Mouse (Mus musculus): ENCODE measurements around the gene Smoc1. TPM values are rescaled to one million over a fixed set of nuclear protein-coding genes. Genes with fewer than 3 reads are reported as not detected.

Gene Smoc1
- polyA plus RNA-seq, 1 experiment from 2014 or later: 8.6 TPM

DNA sequence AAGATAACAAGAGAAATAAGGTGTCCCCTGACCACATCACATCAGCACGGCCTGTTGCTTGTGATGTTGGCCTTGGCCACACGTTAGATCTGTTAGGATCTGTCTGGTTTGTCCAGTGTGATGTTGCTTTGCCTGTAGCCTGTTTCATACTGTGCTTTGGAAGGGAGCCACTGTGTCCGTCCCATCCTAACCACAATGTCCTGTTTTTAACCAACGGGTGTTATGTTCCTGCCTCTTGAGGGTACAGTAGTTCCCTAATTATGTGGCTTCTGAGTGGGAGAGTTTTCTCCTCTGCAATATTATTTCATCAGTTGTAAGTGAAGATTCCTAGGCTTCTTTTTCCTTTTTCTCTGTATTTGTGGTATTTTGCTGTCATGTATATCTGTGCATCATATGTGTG, 31.3 kb upstream of the Smoc1 start:
- Histone ChIP-seq H3K27ac (ENCODE audit: low read length) (no peak overlapping the region), H3K9ac (ENCODE audit: low read length) (no peak overlapping the region), H3K4me2 (ENCODE audit: low read depth, low read length) (no peak overlapping the region), H3K4me3 (ENCODE audit: low read length) (no peak overlapping the region), H3K27me3 (ENCODE audit: control insufficient read depth, insufficient read depth, low read length) (peaks cover 19% of the 10 kb centered on the region), H3K4me1 (ENCODE audit: control insufficient read depth, insufficient read depth, low read length) (no peaks in the 10 kb centered on the region), H3K36me3 (ENCODE audit: control insufficient read depth, insufficient read depth) (no peaks in the 10 kb centered on the region), H3K9me3 (replicated peaks; ENCODE audit: control insufficient read depth, low read length) (peaks cover 5% of the 10 kb centered on the region; the same call in 1 of the 2 replicates)
- WGBS: 74% methylated on average over 4 of the region's 4 CpGs
- ATAC-seq (replicated peaks; ENCODE audit: extremely low read depth, insufficient read depth, low FRiP score): no peak

DNA sequence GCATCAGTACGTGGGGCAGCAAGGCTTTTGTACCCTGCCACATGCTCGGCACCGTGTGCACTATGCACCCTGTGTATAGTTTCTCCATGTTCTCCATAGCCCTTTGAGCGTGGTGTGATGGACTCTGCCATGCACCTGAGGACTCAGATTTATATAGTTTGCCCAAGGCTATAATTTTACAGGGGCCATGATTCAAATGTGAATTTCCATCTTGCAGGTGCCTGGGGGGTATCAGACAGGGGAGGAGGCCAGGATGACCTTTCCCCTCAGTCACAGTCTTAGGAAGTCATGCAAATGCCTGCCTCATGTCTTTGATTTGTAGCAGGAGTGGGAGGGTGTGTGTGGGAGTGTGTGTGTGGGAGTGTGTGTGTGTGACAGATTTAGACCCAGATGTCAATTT, 29.0 kb upstream of the Smoc1 start:
- 82% methylated on average over 4 of the region's 4 CpGs for WGBS
- no peak overlapping the region for H3K4me2 ChIP-seq (ENCODE audit: low read depth, low read length)

DNA sequence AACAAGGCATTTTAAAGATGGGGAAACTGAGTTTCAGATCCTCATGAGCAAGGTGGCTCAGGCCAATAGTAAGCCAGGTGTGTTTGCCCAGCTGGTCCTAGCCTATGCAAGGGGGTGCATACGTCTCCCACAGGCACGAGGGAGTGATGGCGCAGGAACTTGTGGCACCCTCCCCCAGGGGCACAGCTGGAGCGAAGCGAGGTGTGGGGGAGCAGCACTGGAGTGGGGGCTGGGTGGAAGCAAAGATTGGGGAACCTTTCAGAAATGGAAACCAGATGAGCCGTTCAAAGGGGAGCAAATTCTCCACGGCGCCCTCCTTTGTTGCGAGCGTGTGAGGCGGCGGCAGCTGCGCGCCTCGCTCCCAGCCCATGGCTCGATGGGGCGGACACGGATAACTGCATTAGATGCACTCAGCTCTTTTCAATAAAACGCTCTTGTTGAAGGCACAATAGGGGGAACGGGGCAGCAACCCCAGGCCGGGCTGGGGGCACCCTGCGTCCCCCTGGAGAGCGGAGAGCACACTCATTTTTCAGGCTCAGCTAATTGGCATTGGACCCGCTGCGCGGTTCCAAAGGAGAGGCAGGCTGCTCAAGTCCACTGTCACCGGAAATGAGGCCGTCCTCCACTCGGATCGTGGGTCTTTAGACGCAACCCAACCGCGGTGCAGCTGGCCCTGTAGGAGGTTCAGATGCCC, 27.9 kb upstream of the Smoc1 start:
- peaks cover 5% of the 10 kb centered on the region; the same call in 1 of the 2 replicates for H3K9me3 ChIP-seq (replicated peaks; ENCODE audit: control insufficient read depth, low read length)
- H3K4me1 ChIP-seq (ENCODE audit: control insufficient read depth, insufficient read depth, low read length): no peaks in the 10 kb centered on the region
- no peak overlapping the region for H3K9ac ChIP-seq (ENCODE audit: low read length)
- no peak for ATAC-seq (replicated peaks; ENCODE audit: extremely low read depth, insufficient read depth, low FRiP score)
- 0 out of 2 replicates have a peak overlapping the region, but pooled peaks have one; percentile 2 for H3K4me3 ChIP-seq (ENCODE audit: low read length)
- 6% methylated on average over 33 of the region's 33 CpGs for WGBS
- H3K27ac ChIP-seq (ENCODE audit: low read length): no peak overlapping the region
- peak overlapping the region; percentile 19 for H3K4me2 ChIP-seq (ENCODE audit: low read depth, low read length)
- H3K27me3 ChIP-seq (ENCODE audit: control insufficient read depth, insufficient read depth, low read length): peaks cover 21% of the 10 kb centered on the region
- no peaks in the 10 kb centered on the region for H3K36me3 ChIP-seq (ENCODE audit: control insufficient read depth, insufficient read depth)

More for the DNA sequence above, 29.0 kb upstream of the Smoc1 start:
- peaks cover 21% of the 10 kb centered on the region for H3K27me3 ChIP-seq (ENCODE audit: control insufficient read depth, insufficient read depth, low read length)
- H3K9ac ChIP-seq (ENCODE audit: low read length): no peak overlapping the region
- H3K4me1 ChIP-seq (ENCODE audit: control insufficient read depth, insufficient read depth, low read length): no peaks in the 10 kb centered on the region
- H3K9me3 ChIP-seq (replicated peaks; ENCODE audit: control insufficient read depth, low read length): peaks cover 5% of the 10 kb centered on the region; the same call in 1 of the 2 replicates
- no peak for ATAC-seq (replicated peaks; ENCODE audit: extremely low read depth, insufficient read depth, low FRiP score)
- no peaks in the 10 kb centered on the region for H3K36me3 ChIP-seq (ENCODE audit: control insufficient read depth, insufficient read depth)
- no peak overlapping the region for H3K4me3 ChIP-seq (ENCODE audit: low read length)
- H3K27ac ChIP-seq (ENCODE audit: low read length): no peak overlapping the region

DNA sequence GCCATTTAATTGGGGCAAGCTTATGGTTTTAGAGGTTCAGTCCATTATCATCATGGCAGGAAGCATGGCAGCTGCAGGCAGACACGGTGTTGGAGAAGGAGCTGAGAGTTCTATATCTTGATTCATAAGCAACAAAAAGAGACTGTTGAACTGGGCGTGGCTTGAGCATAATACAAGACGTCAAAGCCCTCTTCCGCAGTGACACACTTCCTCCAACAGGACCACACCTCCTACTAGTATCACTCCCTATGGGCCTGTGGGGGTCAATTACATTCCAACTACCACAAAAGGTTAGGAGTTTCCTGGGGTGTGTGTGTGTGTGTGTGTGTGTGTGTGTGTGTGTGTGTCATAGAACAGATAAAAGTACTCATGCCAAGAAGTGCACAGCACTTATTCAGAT, 25.7 kb upstream of the Smoc1 start:
- H3K36me3 ChIP-seq (ENCODE audit: control insufficient read depth, insufficient read depth): no peaks in the 10 kb centered on the region
- H3K4me1 ChIP-seq (ENCODE audit: control insufficient read depth, insufficient read depth, low read length): no peaks in the 10 kb centered on the region
- WGBS: 66% methylated on average over 4 of the region's 4 CpGs
- no peaks in the 10 kb centered on the region for H3K9me3 ChIP-seq (replicated peaks; ENCODE audit: control insufficient read depth, low read length)
- no peak for ATAC-seq (replicated peaks; ENCODE audit: extremely low read depth, insufficient read depth, low FRiP score)
- H3K27ac ChIP-seq (ENCODE audit: low read length): no peak overlapping the region
- H3K9ac ChIP-seq (ENCODE audit: low read length): no peak overlapping the region
- no peak overlapping the region for H3K4me2 ChIP-seq (ENCODE audit: low read depth, low read length)
- no peak overlapping the region for H3K4me3 ChIP-seq (ENCODE audit: low read length)
- peaks cover 21% of the 10 kb centered on the region for H3K27me3 ChIP-seq (ENCODE audit: control insufficient read depth, insufficient read depth, low read length)

DNA sequence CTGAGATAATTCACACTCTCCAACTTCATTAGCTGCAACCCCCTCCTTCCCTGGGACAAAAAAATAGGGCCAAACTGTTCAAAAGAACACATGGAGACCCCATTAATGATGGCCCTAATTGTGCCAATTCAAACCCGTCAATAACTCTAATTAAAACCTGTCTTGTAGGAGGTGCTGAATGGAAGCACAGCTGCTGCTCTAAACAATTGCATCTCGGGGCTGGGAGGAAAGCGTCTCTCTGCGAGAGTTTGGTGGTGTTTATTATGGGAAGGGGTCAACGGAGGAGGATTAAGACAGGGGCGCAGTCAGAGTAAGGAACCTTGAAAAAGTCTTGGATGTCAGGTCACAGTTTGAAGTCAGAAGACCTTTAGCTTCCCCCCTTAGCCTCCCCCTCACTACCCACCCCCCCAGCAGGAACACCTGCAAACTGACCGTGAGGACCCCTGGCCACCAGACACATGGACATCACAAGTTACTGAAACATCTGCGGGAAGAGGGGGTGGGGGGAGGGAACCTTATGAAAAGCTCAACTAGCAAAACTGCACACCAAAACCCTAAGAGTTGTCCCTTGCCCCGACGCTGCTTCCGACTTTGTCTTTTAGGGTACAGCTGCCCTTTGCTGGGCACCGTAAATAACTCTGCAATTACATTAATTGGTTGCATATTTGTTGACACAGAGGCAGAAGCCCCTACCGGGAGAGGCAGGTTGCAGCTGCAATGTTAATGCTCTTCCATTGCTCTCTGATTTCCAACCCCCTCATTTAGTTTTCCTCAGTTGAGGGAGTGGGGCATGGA, 23.6 kb upstream of the Smoc1 start:
- 53% methylated on average over 13 of the region's 13 CpGs for WGBS
- no peak overlapping the region for H3K4me2 ChIP-seq (ENCODE audit: low read depth, low read length)
- no peak for ATAC-seq (replicated peaks; ENCODE audit: extremely low read depth, insufficient read depth, low FRiP score)

DNA sequence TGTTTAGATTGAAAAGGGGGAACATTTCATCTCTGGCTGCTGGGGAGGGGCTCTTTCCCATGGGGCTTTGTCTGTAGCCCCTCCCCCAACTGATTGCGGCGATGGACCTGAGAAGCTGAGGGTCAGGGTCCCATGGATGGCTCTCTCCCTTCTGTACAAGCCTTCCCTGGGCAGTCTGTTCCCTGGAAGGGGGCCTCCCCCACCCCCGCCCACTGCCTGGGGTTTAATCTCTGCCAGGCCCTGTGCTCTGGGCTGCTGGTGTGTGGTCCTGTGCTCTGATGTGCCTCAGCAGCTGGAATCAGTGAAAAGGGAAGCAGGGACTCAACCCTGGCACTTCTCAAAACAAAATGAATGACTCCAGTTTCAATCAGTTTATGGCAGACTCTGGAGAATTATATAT, 16.8 kb upstream of the Smoc1 start:
- no peak overlapping the region for H3K27ac ChIP-seq (ENCODE audit: low read length)
- H3K4me2 ChIP-seq (ENCODE audit: low read depth, low read length): no peak overlapping the region
- H3K27me3 ChIP-seq (ENCODE audit: control insufficient read depth, insufficient read depth, low read length): no peaks in the 10 kb centered on the region
- H3K9me3 ChIP-seq (replicated peaks; ENCODE audit: control insufficient read depth, low read length): no peaks in the 10 kb centered on the region
- ATAC-seq (replicated peaks; ENCODE audit: extremely low read depth, insufficient read depth, low FRiP score): no peak
- H3K4me1 ChIP-seq (ENCODE audit: control insufficient read depth, insufficient read depth, low read length): peaks cover 2% of the 10 kb centered on the region
- no peaks in the 10 kb centered on the region for H3K36me3 ChIP-seq (ENCODE audit: control insufficient read depth, insufficient read depth)
- 19% methylated on average over 3 of the region's 3 CpGs for WGBS
- H3K4me3 ChIP-seq (ENCODE audit: low read length): no peak overlapping the region
- H3K9ac ChIP-seq (ENCODE audit: low read length): no peak overlapping the region

More for the DNA sequence above, 23.6 kb upstream of the Smoc1 start:
- no peaks in the 10 kb centered on the region for H3K36me3 ChIP-seq (ENCODE audit: control insufficient read depth, insufficient read depth)
- H3K9ac ChIP-seq (ENCODE audit: low read length): no peak overlapping the region
- no peak overlapping the region for H3K4me3 ChIP-seq (ENCODE audit: low read length)
- no peaks in the 10 kb centered on the region for H3K9me3 ChIP-seq (replicated peaks; ENCODE audit: control insufficient read depth, low read length)
- H3K27me3 ChIP-seq (ENCODE audit: control insufficient read depth, insufficient read depth, low read length): peaks cover 19% of the 10 kb centered on the region
- no peak overlapping the region for H3K27ac ChIP-seq (ENCODE audit: low read length)
- H3K4me1 ChIP-seq (ENCODE audit: control insufficient read depth, insufficient read depth, low read length): no peaks in the 10 kb centered on the region

DNA sequence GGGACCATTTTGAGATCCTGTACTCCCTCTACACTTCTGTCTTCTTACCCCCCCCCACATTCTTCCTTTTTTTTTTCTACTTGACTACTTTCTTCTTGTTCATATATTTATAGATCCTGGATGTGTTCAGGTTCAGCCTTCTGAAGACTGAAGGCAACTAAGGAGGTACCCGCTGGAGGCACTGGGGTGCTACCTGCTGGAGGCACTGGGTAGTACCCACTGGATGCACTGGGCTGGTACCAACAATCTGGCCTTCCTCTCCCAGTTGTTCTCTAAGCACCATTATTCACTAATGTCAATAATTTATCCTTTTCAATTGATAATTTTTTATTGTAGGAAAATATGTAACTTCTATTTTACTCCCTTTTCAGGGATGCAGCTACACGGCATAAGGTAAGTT, 14.6 kb upstream of the Smoc1 start:
- Histone ChIP-seq H3K4me3 (ENCODE audit: low read length) (no peak overlapping the region), H3K27me3 (ENCODE audit: control insufficient read depth, insufficient read depth, low read length) (no peaks in the 10 kb centered on the region), H3K9ac (ENCODE audit: low read length) (no peak overlapping the region), H3K4me1 (ENCODE audit: control insufficient read depth, insufficient read depth, low read length) (peaks cover 2% of the 10 kb centered on the region), H3K36me3 (ENCODE audit: control insufficient read depth, insufficient read depth) (no peaks in the 10 kb centered on the region), H3K9me3 (replicated peaks; ENCODE audit: control insufficient read depth, low read length) (no peaks in the 10 kb centered on the region), H3K4me2 (ENCODE audit: low read depth, low read length) (no peak overlapping the region), H3K27ac (ENCODE audit: low read length) (no peak overlapping the region)
- WGBS: 81% methylated on average over 2 of the region's 2 CpGs
- no peak for ATAC-seq (replicated peaks; ENCODE audit: extremely low read depth, insufficient read depth, low FRiP score)

DNA sequence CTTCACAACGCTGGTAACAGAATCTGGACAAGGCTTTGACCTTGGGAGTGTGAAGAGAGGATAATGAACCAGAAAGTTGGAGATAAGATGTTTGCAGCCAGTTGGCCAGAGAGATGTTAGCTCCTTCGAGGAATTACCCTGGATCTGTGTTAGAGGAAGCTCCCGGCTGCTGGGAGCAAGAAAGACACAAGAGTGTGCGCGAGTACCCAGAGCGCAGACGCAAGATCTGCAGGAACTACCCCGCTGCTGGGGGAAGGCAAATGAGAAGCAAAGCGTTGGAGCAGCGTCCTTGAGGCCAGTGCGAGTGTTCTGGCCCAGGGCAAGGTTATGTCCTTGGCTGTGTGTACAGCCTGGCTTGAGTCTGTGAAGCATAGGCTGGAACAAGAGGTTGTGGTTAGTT, 13.1 kb upstream of the Smoc1 start:
- WGBS: 39% methylated on average over 11 of the region's 11 CpGs
- no peaks in the 10 kb centered on the region for H3K9me3 ChIP-seq (replicated peaks; ENCODE audit: control insufficient read depth, low read length)
- H3K4me1 ChIP-seq (ENCODE audit: control insufficient read depth, insufficient read depth, low read length): peaks cover 2% of the 10 kb centered on the region
- no peak for ATAC-seq (replicated peaks; ENCODE audit: extremely low read depth, insufficient read depth, low FRiP score)
- H3K4me3 ChIP-seq (ENCODE audit: low read length): no peak overlapping the region
- H3K9ac ChIP-seq (ENCODE audit: low read length): no peak overlapping the region
- H3K27ac ChIP-seq (ENCODE audit: low read length): no peak overlapping the region
- no peaks in the 10 kb centered on the region for H3K27me3 ChIP-seq (ENCODE audit: control insufficient read depth, insufficient read depth, low read length)
- no peak overlapping the region for H3K4me2 ChIP-seq (ENCODE audit: low read depth, low read length)
- H3K36me3 ChIP-seq (ENCODE audit: control insufficient read depth, insufficient read depth): no peaks in the 10 kb centered on the region

DNA sequence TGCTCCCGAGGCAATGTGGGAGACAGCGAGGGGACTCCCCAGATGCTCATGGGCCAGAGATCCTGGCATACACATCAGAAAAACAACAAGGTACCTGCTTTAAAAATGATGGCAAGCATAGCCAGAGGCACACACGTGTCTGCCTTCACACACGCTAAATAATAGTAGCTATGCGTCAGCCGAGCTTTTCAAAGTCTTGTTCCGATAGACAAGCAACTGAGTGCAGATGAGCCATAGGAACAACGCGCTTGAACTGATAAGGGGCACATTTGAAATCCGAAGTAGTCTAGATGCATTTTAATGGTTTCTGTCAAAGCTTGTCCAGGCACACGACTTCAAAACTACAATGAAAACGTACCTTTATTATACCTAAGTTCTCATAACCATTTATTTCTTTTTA, 9.0 kb upstream of the Smoc1 start:
- H3K4me3 ChIP-seq (ENCODE audit: low read length): no peak overlapping the region
- no peak overlapping the region for H3K9ac ChIP-seq (ENCODE audit: low read length)
- H3K27ac ChIP-seq (ENCODE audit: low read length): no peak overlapping the region
- no peaks in the 10 kb centered on the region for H3K27me3 ChIP-seq (ENCODE audit: control insufficient read depth, insufficient read depth, low read length)
- 86% methylated on average over 12 of the region's 12 CpGs for WGBS
- no peak overlapping the region for H3K4me2 ChIP-seq (ENCODE audit: low read depth, low read length)
- no peaks in the 10 kb centered on the region for H3K36me3 ChIP-seq (ENCODE audit: control insufficient read depth, insufficient read depth)
- no peak for ATAC-seq (replicated peaks; ENCODE audit: extremely low read depth, insufficient read depth, low FRiP score)
- H3K4me1 ChIP-seq (ENCODE audit: control insufficient read depth, insufficient read depth, low read length): no peaks in the 10 kb centered on the region
- no peaks in the 10 kb centered on the region for H3K9me3 ChIP-seq (replicated peaks; ENCODE audit: control insufficient read depth, low read length)
